Mouse (Mus musculus) retina, embryonic 14.5 days (tissue): ENCODE measurements around the gene Gm20696.

Experiments
- DNase-seq: peaks from one replicate; pipeline ENCODE4 v3.0.0-alpha.2; 2015; ENCODE audit warnings: low spot score

Gene Gm20696

GRCm38 (mm10) chr6:99573343-99573742 is 93.3 kb downstream of the Gm20696 start:
- DNase-seq: no peak

GRCm38 (mm10) chr6:99572071-99572470 is 94.5 kb downstream of the Gm20696 start:
- no peak for DNase-seq

- no peak for DNase-seq
Measured at GRCm38 (mm10) chr6:99566921-99567320, 99.7 kb downstream of the Gm20696 start.

- no peak for DNase-seq
Measured at GRCm38 (mm10) chr6:99564766-99565165, 101.8 kb downstream of the Gm20696 start.

GRCm38 (mm10) chr6:99556950-99557349 is 109.6 kb downstream of the Gm20696 start:
- DNase-seq: no peak

- no peak for DNase-seq
Measured at GRCm38 (mm10) chr6:99552816-99553215, 113.8 kb downstream of the Gm20696 start.

- no peak for DNase-seq
Measured at GRCm38 (mm10) chr6:99546416-99546815, 120.2 kb downstream of the Gm20696 start.

GRCm38 (mm10) chr6:99545437-99545836 is 121.2 kb downstream of the Gm20696 start:
- no peak for DNase-seq

- DNase-seq: no peak
Measured at GRCm38 (mm10) chr6:99541105-99541504, 125.5 kb downstream of the Gm20696 start.

GRCm38 (mm10) chr6:99540653-99541052 is 125.9 kb downstream of the Gm20696 start:
- DNase-seq: no peak

GRCm38 (mm10) chr6:99540146-99540545 is 126.5 kb downstream of the Gm20696 start:
- DNase-seq: no peak

- DNase-seq: no peak
Measured at GRCm38 (mm10) chr6:99538194-99538941, 128.2 kb downstream of the Gm20696 start.

- DNase-seq: no peak
Measured at GRCm38 (mm10) chr6:99534211-99534745, 132.3 kb downstream of the Gm20696 start.

GRCm38 (mm10) chr6:99532458-99532857 is 134.1 kb downstream of the Gm20696 start:
- DNase-seq: no peak

GRCm38 (mm10) chr6:99528972-99529371 is 137.6 kb downstream of the Gm20696 start:
- no peak for DNase-seq

GRCm38 (mm10) chr6:99527457-99528105 is 139.0 kb downstream of the Gm20696 start:
- DNase-seq: no peak

- peak; percentile 64 for DNase-seq
Measured at GRCm38 (mm10) chr6:99525351-99525750, 141.2 kb downstream of the Gm20696 start.

- DNase-seq: no peak
Measured at GRCm38 (mm10) chr6:99523679-99524370, 142.8 kb downstream of the Gm20696 start.

- peak; percentile 80 for DNase-seq
Measured at GRCm38 (mm10) chr6:99523109-99523632, 143.4 kb downstream of the Gm20696 start.

GRCm38 (mm10) chr6:99522359-99523108 is 144.1 kb downstream of the Gm20696 start, which contains the start of gene Foxp1:
Gene Foxp1 (minus strand): TSS chr6:99522721.
- DNase-seq: peak; percentile 85

- peak; percentile 71 for DNase-seq
Measured at GRCm38 (mm10) chr6:99521641-99522358, 144.8 kb downstream of the Gm20696 start.
